Mouse (Mus musculus): ENCODE results near the gene Gprin3. TPM values are rescaled to one million over a fixed set of nuclear protein-coding genes. Genes with fewer than 3 reads are reported as not detected.
A peak's percentile ranks its signal among the peaks of the same experiment; 100 is the strongest.

The Gprin3 gene
- total and polyA plus RNA-seq, 2 experiments = 1.9 to 26.9 TPM

DNA sequence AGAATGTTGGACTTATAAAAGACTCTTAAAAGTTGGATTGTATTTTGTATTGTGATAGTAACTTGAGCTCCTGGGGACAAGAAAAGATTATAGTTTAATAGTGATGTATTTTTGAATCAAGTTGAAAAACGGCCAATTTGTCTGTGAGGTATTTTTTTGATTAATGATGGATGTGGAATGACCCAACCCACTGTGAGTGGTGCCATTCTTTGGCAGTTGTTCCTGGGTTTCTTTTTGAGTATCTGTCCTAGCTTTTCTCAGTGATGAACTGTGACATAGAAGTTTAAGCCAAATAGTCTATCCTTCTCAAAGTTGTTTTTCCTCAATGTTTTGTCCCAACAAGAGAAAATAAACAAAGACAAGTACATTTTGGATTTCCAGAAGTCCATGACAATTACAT lies 7.0 kb upstream of the Gprin3 start:
- Histone ChIP-seq H3K4me1 (ENCODE audit: control insufficient read depth, insufficient read depth, low read length) (no peaks in the 10 kb centered on the region; the same call in 1 of the 2 replicates), H3K27me3 (ENCODE audit: control insufficient read depth, insufficient read depth, low read length) (no peaks in the 10 kb centered on the region), H3K4me3 (ENCODE audit: insufficient read depth, low read depth, low read length) (no peak overlapping the region), H3K9ac (ENCODE audit: low read depth, low read length) (no peak overlapping the region), H3K36me3 (ENCODE audit: control insufficient read depth, insufficient read depth, low read length) (no peaks in the 10 kb centered on the region), H3K79me2 (ENCODE audit: control insufficient read depth, insufficient read depth, low read length) (no peaks in the 10 kb centered on the region), H3K27ac (replicated peaks; ENCODE audit: insufficient read depth, low read depth, low read length) (no peak overlapping the region)
- 63% methylated on average over 1 of the region's 1 CpGs for WGBS
- TF ChIP-seq POLR2A (IDR thresholded peaks at IDR 0.05; ENCODE audit: extremely low read depth, insufficient read depth, low read length) = no peak
- TF ChIP-seq CTCF (IDR thresholded peaks at IDR 0.05; ENCODE audit: low read depth, low read length) = no peak
- DNase-seq (ENCODE audit: extremely low read depth, low read depth, low spot score) = no peak

DNA sequence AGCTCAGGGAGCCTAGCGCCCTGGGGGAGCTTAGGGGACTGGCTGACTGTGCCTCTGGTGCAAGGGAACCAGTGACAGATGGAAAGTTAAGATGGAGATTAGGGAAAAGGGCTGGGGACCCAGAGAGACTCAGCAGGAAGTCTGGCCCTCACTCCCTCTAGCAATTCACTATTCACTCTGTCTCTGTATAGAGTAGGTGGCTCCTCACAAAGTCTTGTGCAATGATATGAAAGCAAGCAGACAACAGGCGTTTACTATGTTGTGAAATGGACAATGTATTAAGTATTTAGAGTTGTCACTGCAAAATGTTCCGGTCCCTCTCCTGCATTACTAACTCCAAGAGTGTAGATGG lies 416 bp upstream of the Gprin3 start:
- WGBS = 15% methylated on average over 3 of the region's 3 CpGs
- H3K27ac ChIP-seq (replicated peaks; ENCODE audit: insufficient read depth, low read depth, low read length) = peak overlapping the region; percentile 70
- no peaks in the 10 kb centered on the region for H3K27me3 ChIP-seq (ENCODE audit: control insufficient read depth, insufficient read depth, low read length)
- H3K4me3 ChIP-seq (ENCODE audit: insufficient read depth, low read depth, low read length) = peak overlapping the region; percentile 87
- no peaks in the 10 kb centered on the region for H3K36me3 ChIP-seq (ENCODE audit: control insufficient read depth, insufficient read depth, low read length)
- H3K4me1 ChIP-seq (ENCODE audit: control insufficient read depth, insufficient read depth, low read length) = peaks cover 20% of the 10 kb centered on the region
- no peak for TF ChIP-seq CTCF (IDR thresholded peaks at IDR 0.05; ENCODE audit: low read depth, low read length)
- TF ChIP-seq POLR2A (IDR thresholded peaks at IDR 0.05; ENCODE audit: extremely low read depth, insufficient read depth, low read length) = no peak
- peak; percentile 65 for DNase-seq (ENCODE audit: extremely low read depth, low read depth, low spot score)
- peaks cover 20% of the 10 kb centered on the region for H3K79me2 ChIP-seq (ENCODE audit: control insufficient read depth, insufficient read depth, low read length)
- peak overlapping the region; percentile 76 for H3K9ac ChIP-seq (ENCODE audit: low read depth, low read length)

- H3K36me3 ChIP-seq (ENCODE audit: control insufficient read depth, insufficient read depth, low read length) = no peaks in the 10 kb centered on the region
- WGBS = 18% methylated on average over 10 of the region's 10 CpGs
- peak overlapping the region; percentile 87 for H3K4me3 ChIP-seq (ENCODE audit: insufficient read depth, low read depth, low read length)
- H3K27ac ChIP-seq (replicated peaks; ENCODE audit: insufficient read depth, low read depth, low read length) = peak overlapping the region; percentile 83
- H3K9ac ChIP-seq (ENCODE audit: low read depth, low read length) = peak overlapping the region; percentile 30
- peaks cover 21% of the 10 kb centered on the region for H3K79me2 ChIP-seq (ENCODE audit: control insufficient read depth, insufficient read depth, low read length)
- DNase-seq (ENCODE audit: extremely low read depth, low read depth, low spot score) = peak; percentile 78
- H3K27me3 ChIP-seq (ENCODE audit: control insufficient read depth, insufficient read depth, low read length) = no peaks in the 10 kb centered on the region
- peaks cover 24% of the 10 kb centered on the region for H3K4me1 ChIP-seq (ENCODE audit: control insufficient read depth, insufficient read depth, low read length)
- TF ChIP-seq CTCF (IDR thresholded peaks at IDR 0.05; ENCODE audit: low read depth, low read length) = no peak
- no peak for TF ChIP-seq POLR2A (IDR thresholded peaks at IDR 0.05; ENCODE audit: extremely low read depth, insufficient read depth, low read length)
These were observed 988 bp downstream of the Gprin3 start for GRCm38 (mm10) chr6:59424871-59425740.

GRCm38 (mm10) chr6:59423836-59424235 lies 2.3 kb downstream of the Gprin3 start:
- TF ChIP-seq POLR2A (IDR thresholded peaks at IDR 0.05; ENCODE audit: extremely low read depth, insufficient read depth, low read length) = no peak
- no peak for TF ChIP-seq CTCF (IDR thresholded peaks at IDR 0.05; ENCODE audit: low read depth, low read length)
- no peak overlapping the region; the same call in 1 of the 2 replicates for H3K9ac ChIP-seq (ENCODE audit: low read depth, low read length)
- H3K4me1 ChIP-seq (ENCODE audit: control insufficient read depth, insufficient read depth, low read length) = peaks cover 29% of the 10 kb centered on the region
- WGBS = 31% methylated on average over 1 of the region's 1 CpGs
- H3K79me2 ChIP-seq (ENCODE audit: control insufficient read depth, insufficient read depth, low read length) = peaks cover 21% of the 10 kb centered on the region
- peak; percentile 63 for DNase-seq (ENCODE audit: extremely low read depth, low read depth, low spot score)
- peak overlapping the region; percentile 66 for H3K27ac ChIP-seq (replicated peaks; ENCODE audit: insufficient read depth, low read depth, low read length)
- no peaks in the 10 kb centered on the region for H3K27me3 ChIP-seq (ENCODE audit: control insufficient read depth, insufficient read depth, low read length)
- H3K36me3 ChIP-seq (ENCODE audit: control insufficient read depth, insufficient read depth, low read length) = 0 out of 2 replicates have a peak, but pooled peaks cover 1% of the 10 kb centered on the region
- no peak overlapping the region for H3K4me3 ChIP-seq (ENCODE audit: insufficient read depth, low read depth, low read length)

DNA sequence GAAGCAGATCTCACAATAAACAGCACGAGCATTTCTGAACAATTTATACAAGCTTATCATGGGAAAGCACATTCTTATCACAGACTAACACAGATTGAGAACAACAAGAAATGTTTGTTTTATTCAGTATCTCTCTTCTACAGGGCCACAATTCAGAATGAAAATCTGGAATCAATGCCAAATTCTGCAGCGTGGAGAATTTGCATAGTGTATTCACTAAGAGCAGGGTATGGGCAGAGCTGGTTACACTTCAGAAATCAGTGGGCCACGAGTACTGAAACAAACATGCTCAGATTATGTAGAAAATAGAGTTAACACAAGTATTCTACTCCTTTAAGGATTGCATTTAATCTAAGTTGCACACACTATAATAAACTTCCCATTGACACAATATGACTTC lies 6.8 kb downstream of the Gprin3 start:
- no peak for DNase-seq (ENCODE audit: extremely low read depth, low read depth, low spot score)

DNA sequence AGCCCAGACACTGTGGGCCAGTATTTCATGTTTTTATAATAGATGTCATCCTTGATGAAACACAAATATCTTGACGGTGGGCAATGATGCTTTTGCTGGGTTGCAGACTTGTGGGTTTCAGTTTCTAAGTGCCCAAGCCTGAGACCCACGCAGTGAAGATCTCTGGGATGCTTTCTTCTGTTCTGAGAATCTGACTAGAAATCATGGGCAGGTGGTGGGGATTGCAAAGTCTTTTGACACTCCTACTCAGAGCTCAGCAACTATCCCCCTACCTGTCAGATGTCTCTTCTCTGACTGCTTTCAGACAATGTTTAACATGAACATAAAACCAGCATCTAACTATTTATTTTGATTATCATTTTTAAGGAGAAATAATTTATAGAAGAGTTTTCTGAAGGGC lies 7.4 kb downstream of the Gprin3 start:
- Histone ChIP-seq H3K4me1 (ENCODE audit: control insufficient read depth, insufficient read depth, low read length) (peaks cover 37% of the 10 kb centered on the region), H3K79me2 (ENCODE audit: control insufficient read depth, insufficient read depth, low read length) (peaks cover 26% of the 10 kb centered on the region), H3K27ac (replicated peaks; ENCODE audit: insufficient read depth, low read depth, low read length) (no peak overlapping the region), H3K36me3 (ENCODE audit: control insufficient read depth, insufficient read depth, low read length) (peaks cover 4% of the 10 kb centered on the region), H3K4me3 (ENCODE audit: insufficient read depth, low read depth, low read length) (no peak overlapping the region), H3K9ac (ENCODE audit: low read depth, low read length) (no peak overlapping the region), H3K27me3 (ENCODE audit: control insufficient read depth, insufficient read depth, low read length) (no peaks in the 10 kb centered on the region)
- no peak for DNase-seq (ENCODE audit: extremely low read depth, low read depth, low spot score)
- TF ChIP-seq POLR2A (IDR thresholded peaks at IDR 0.05; ENCODE audit: extremely low read depth, insufficient read depth, low read length) = no peak
- TF ChIP-seq CTCF (IDR thresholded peaks at IDR 0.05; ENCODE audit: low read depth, low read length) = no peak
- 75% methylated on average over 2 of the region's 2 CpGs for WGBS

More for the DNA sequence above, 6.8 kb downstream of the Gprin3 start:
- TF ChIP-seq POLR2A (IDR thresholded peaks at IDR 0.05; ENCODE audit: extremely low read depth, insufficient read depth, low read length) (no peak), CTCF (IDR thresholded peaks at IDR 0.05; ENCODE audit: low read depth, low read length) (no peak)
- H3K36me3 ChIP-seq (ENCODE audit: control insufficient read depth, insufficient read depth, low read length) = peaks cover 4% of the 10 kb centered on the region
- H3K4me1 ChIP-seq (ENCODE audit: control insufficient read depth, insufficient read depth, low read length) = peaks cover 38% of the 10 kb centered on the region
- WGBS = 28% methylated on average over 3 of the region's 3 CpGs
- no peaks in the 10 kb centered on the region for H3K27me3 ChIP-seq (ENCODE audit: control insufficient read depth, insufficient read depth, low read length)
- H3K4me3 ChIP-seq (ENCODE audit: insufficient read depth, low read depth, low read length) = no peak overlapping the region
- H3K79me2 ChIP-seq (ENCODE audit: control insufficient read depth, insufficient read depth, low read length) = peaks cover 27% of the 10 kb centered on the region
- no peak overlapping the region for H3K27ac ChIP-seq (replicated peaks; ENCODE audit: insufficient read depth, low read depth, low read length)
- H3K9ac ChIP-seq (ENCODE audit: low read depth, low read length) = no peak overlapping the region

Measured in liver, adult 2 months (tissue).